Mouse (Mus musculus) liver, embryonic 11.5 days (tissue): ENCODE measurements at regions not wholly inside any gene's neighbourhood (a gene's known extent, or its start where the extent isn't known, plus 50 kb on each side); places are given as distances from the start of the nearest gene placed in this dataset.

Experiments
- ATAC-seq: fragments of 200-750 bp; cut with Nextera tagmentation; replicated peaks from 2 replicates; pipeline ENCODE4 v1.8.0; 2017; ENCODE audit warnings: moderate number of reproducible peaks, mild to moderate bottlenecking, moderate TSS enrichment, moderate library complexity; ENCODE audit not compliant: low FRiP score
- DNase-seq: peaks from one replicate; pipeline ENCODE4 v3.0.0-alpha.2; 2017; ENCODE audit warnings: low spot score
- H3K27ac ChIP-seq: fragments of 300-500 bp; sonication (generic); 2 replicates; pipeline ENCODE4 v1.5.1; 2014; ENCODE audit warnings: mild to moderate bottlenecking, low read depth, low read length, control low read depth
- H3K27me3 ChIP-seq: fragments of 300-500 bp; sonication (generic); replicated peaks from 2 replicates; pipeline ENCODE4 v1.6.1; 2014; ENCODE audit warnings: low read length, mixed read lengths; ENCODE audit not compliant: control insufficient read depth, insufficient read depth
- H3K36me3 ChIP-seq: fragments of 300-500 bp; sonication (generic); 2 replicates; pipeline ENCODE4 v1.6.1; 2014; ENCODE audit warnings: mild to moderate bottlenecking, low read length, moderate library complexity, mixed read lengths; ENCODE audit not compliant: control insufficient read depth, insufficient read depth
- H3K4me1 ChIP-seq: fragments of 300-500 bp; sonication (generic); replicated peaks from 2 replicates; pipeline ENCODE4 v1.6.1; 2014; ENCODE audit warnings: low read length, mixed read lengths; ENCODE audit not compliant: control insufficient read depth, insufficient read depth
- H3K4me2 ChIP-seq: fragments of 300-500 bp; sonication (generic); 2 replicates; pipeline ENCODE4 v1.6.1; 2014; ENCODE audit warnings: mild to moderate bottlenecking, control low read depth, moderate library complexity
- H3K4me3 ChIP-seq: fragments of 300-500 bp; sonication (generic); 2 replicates; pipeline ENCODE4 v1.5.1; 2014; ENCODE audit warnings: low read depth, low read length, control low read depth
- H3K9ac ChIP-seq: fragments of 300-500 bp; sonication (generic); 2 replicates; pipeline ENCODE4 v1.6.1; 2014; ENCODE audit warnings: low read depth, low read length, control low read depth
- H3K9me3 ChIP-seq: fragments of 300-500 bp; sonication (generic); 2 replicates; pipeline ENCODE4 v1.6.1; 2016; ENCODE audit warnings: low read length, inconsistent platforms, mixed read lengths; ENCODE audit not compliant: control insufficient read depth
- WGBS: fragments of 180-500 bp; shearing (Covaris S2); extraction: QIAGEN DNeasy Blood & Tissue Kit; methylation state at CpG from one replicate; pipeline ENCODE4 v1.1.7; 2014; 5-methylcytosine and 5-hydroxymethylcytosine counted together

DNA sequence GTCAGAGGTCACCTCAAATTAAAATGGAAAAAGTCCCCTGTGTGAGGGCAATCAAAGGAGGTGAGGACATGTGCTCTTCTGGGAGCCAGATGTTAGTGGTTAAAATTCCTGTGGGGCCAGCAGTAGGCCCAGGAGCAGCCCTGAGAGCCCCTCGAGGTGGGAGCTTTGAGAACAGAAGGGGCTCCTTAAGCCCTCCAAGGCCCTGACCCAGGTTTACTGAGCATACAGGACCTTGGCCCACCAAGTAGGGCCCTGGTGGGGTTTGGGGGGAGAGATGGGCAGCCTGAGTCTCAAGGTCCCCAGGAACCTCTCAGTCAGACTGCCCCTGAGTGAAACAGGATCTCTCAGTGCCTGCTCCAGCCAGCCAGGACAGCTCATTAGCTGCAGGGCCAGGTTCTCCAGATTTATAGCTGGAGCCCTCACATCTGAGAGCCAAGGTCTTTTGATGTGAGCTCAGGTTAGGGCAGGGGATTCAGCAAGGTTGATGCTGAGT is 65.4 kb upstream of the Laptm4a start:
- no peak for DNase-seq
- H3K9me3 ChIP-seq: no peaks in the 10 kb centered on the region
- no peaks in the 10 kb centered on the region; the same call in 1 of the 2 replicates for H3K27me3 ChIP-seq
- no peak overlapping the region for H3K9ac ChIP-seq
- WGBS: 40% methylated on average over 1 of the region's 1 CpGs
- H3K4me2 ChIP-seq: no peak overlapping the region
- H3K27ac ChIP-seq: no peak overlapping the region
- H3K36me3 ChIP-seq: no peaks in the 10 kb centered on the region
- no peak for ATAC-seq
- H3K4me3 ChIP-seq: no peak overlapping the region
- H3K4me1 ChIP-seq: no peaks in the 10 kb centered on the region

DNA sequence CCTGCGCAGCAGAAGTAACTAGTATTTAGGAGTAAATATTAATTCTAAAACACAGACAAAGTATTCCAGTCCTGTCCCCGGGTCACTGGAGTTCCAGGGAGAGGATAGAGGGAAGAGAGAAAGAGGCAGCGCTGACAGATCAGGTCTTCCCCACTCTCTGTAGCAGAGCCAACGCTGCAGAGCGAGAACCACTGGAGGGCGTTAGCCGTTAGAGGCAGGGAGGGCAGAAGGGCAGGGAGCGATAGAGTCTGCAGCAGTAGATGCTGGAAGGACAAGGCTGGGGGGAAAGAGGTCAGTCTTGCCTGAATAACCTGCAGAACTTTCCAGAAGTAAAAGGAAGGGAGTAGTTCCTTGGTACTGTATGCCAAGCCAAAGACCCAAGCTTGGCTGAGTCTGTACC is 64.2 kb upstream of the Laptm4a start:
- Histone ChIP-seq H3K36me3 (no peaks in the 10 kb centered on the region), H3K9me3 (no peaks in the 10 kb centered on the region), H3K27me3 (no peaks in the 10 kb centered on the region; the same call in 1 of the 2 replicates), H3K4me2 (no peak overlapping the region), H3K4me1 (no peaks in the 10 kb centered on the region), H3K9ac (no peak overlapping the region), H3K27ac (no peak overlapping the region), H3K4me3 (no peak overlapping the region)
- DNase-seq: no peak
- 0 out of 2 replicates have a peak, but pooled peaks have one; percentile 45 for ATAC-seq
- WGBS: 39% methylated on average over 8 of the region's 8 CpGs

DNA sequence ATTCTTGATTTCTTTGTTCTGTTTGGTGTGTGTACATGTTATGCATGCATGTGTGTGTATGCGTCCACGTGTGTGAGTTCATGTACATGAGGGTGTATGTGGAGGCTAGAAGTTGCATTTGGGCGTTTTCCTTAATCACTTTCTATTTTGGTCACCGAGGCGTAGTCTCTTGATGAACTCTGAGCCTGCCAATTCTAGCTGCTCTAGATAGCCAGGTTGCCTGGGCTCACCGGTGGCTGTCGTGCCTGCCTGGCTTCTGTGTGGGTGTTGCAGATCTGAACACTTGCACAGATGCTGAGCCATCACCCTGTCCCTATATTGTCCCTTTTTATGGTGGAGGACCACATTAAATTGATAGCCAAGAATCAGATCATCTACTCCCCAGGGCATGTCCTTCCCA is 62.7 kb upstream of the Laptm4a start:
- H3K9ac ChIP-seq: no peak overlapping the region
- H3K4me1 ChIP-seq: no peaks in the 10 kb centered on the region
- ATAC-seq (no peak), DNase-seq (no peak)
- no peak overlapping the region for H3K4me2 ChIP-seq
- 68% methylated on average over 7 of the region's 7 CpGs for WGBS
- H3K27ac ChIP-seq: no peak overlapping the region
- no peaks in the 10 kb centered on the region for H3K9me3 ChIP-seq
- H3K27me3 ChIP-seq: peaks cover 2% of the 10 kb centered on the region
- H3K36me3 ChIP-seq: no peaks in the 10 kb centered on the region
- no peak overlapping the region for H3K4me3 ChIP-seq

DNA sequence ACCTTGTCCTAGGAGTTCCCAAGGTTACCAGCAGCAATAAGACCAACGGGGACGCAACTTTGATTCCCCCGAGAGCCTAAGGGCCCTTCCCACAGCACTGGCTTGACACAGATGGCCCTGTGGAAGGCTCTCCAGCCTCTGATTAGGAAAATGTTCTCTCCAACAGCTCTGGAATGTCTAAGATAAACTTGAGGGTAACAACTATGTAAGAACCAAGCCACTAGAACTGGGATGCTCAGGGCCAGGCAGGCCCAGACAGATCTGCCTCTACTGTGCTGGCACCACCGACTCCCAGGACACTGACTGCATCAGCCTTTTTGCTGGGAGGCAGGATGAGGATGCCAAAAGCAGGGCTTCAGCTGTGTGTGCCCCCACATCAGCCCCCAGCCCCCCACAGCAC is 61.9 kb upstream of the Laptm4a start:
- peaks cover 3% of the 10 kb centered on the region for H3K27me3 ChIP-seq
- H3K4me1 ChIP-seq: no peaks in the 10 kb centered on the region
- no peak overlapping the region for H3K4me3 ChIP-seq
- no peak for ATAC-seq
- 67% methylated on average over 4 of the region's 4 CpGs for WGBS
- no peak overlapping the region for H3K4me2 ChIP-seq
- no peak overlapping the region for H3K27ac ChIP-seq
- no peaks in the 10 kb centered on the region for H3K36me3 ChIP-seq
- no peaks in the 10 kb centered on the region for H3K9me3 ChIP-seq
- no peak overlapping the region for H3K9ac ChIP-seq
- no peak for DNase-seq

DNA sequence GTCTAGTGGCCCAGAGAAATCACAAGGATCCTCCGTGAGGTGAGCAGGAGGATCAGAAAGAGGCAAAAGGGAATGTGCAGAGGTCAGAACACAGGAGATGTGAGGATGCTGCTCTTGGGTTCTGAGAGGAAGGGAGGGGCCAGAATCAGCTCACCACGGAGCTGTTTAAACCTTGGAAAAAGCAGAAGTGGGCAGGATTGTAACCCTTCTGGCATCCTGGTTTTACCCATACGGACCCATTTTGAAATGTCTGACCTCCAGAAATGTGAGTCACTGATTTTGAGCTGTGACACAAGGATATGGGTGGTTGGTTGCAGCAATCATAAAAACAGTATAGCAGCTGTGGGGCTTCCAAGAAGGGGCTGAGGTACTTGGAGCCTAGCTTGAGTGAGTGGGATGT is 56.6 kb upstream of the Laptm4a start:
- 25% methylated on average over 3 of the region's 3 CpGs for WGBS
- no peak for DNase-seq
- ATAC-seq: no peak
- H3K4me2 ChIP-seq: no peak overlapping the region
- H3K4me3 ChIP-seq: no peak overlapping the region
- H3K4me1 ChIP-seq: no peaks in the 10 kb centered on the region
- H3K27me3 ChIP-seq: peaks cover 3% of the 10 kb centered on the region; the same call in 1 of the 2 replicates
- H3K9me3 ChIP-seq: no peaks in the 10 kb centered on the region
- no peak overlapping the region for H3K9ac ChIP-seq
- no peaks in the 10 kb centered on the region for H3K36me3 ChIP-seq
- no peak overlapping the region for H3K27ac ChIP-seq

DNA sequence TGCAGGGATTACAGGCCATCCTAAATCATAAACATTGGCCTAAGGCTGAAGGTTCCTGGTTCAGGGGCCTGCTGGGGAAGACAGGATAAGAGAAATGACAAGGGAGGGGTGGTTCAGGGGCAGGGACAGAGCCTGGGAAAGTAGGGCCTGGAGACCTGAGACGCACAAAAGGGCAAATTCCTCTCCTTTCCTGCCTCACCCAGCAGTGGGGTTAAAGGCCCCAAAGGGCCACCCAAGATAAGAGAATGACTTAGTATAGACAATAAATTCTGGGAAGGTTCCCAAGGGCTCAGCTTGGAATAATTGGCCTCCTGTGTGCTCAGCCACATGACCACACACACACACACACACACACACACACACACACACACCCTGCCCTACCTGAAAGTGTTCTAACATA is 56.2 kb upstream of the Laptm4a start:
- DNase-seq: no peak
- no peaks in the 10 kb centered on the region for H3K9me3 ChIP-seq
- H3K36me3 ChIP-seq: no peaks in the 10 kb centered on the region
- peaks cover 3% of the 10 kb centered on the region; the same call in 1 of the 2 replicates for H3K27me3 ChIP-seq
- H3K27ac ChIP-seq: no peak overlapping the region
- no peaks in the 10 kb centered on the region for H3K4me1 ChIP-seq
- no peak overlapping the region for H3K4me2 ChIP-seq
- WGBS: 48% methylated on average over 1 of the region's 1 CpGs
- ATAC-seq: no peak
- no peak overlapping the region for H3K9ac ChIP-seq
- H3K4me3 ChIP-seq: no peak overlapping the region

DNA sequence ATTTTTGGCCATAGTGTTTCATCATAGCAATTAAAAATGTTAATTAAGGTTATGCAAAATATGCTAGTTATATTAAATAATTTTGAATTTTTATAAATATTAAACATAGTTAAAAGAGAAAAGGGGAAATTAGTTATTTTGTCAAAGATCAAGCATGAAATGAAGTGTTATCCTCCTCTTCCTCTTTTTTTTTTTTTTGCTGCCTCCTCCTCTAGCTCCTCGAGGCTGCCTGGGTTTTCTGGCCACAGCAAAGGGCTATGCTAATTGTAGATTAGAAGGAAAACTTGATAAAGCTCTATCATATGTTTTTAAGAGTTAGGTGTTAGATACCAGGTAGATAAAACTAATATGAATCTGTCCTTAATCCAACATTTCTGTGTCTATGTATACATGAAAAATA is 54.4 kb upstream of the Laptm4a start:
- Histone ChIP-seq H3K9ac (no peak overlapping the region), H3K27me3 (peaks cover 5% of the 10 kb centered on the region; the same call in 1 of the 2 replicates), H3K4me2 (no peak overlapping the region), H3K4me3 (no peak overlapping the region), H3K4me1 (no peaks in the 10 kb centered on the region), H3K36me3 (no peaks in the 10 kb centered on the region), H3K27ac (no peak overlapping the region), H3K9me3 (no peaks in the 10 kb centered on the region)
- 13% methylated on average over 1 of the region's 1 CpGs for WGBS
- DNase-seq (no peak), ATAC-seq (no peak)

DNA sequence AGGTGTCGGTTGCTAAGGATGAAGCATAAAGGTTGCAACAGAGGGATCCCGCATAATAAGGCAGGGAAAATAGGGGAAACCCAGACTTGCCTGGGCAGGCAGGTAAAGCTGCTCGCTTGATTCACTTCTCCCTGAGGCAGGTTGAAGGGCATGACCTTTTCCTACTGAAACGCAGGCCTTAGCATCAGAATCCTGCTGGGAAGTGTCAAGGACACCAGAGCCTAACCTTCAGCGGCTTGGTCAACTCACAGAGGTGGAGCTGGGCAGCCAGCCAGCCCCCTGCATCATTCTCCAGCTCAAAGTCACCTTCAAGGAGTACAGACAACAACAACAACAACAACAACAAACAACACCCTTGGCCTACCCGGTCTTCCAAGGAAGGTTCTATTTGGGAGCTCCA is 52.8 kb upstream of the Laptm4a start:
- H3K27ac ChIP-seq: no peak overlapping the region
- H3K27me3 ChIP-seq: peaks cover 3% of the 10 kb centered on the region; the same call in 1 of the 2 replicates
- no peak overlapping the region for H3K4me3 ChIP-seq
- ATAC-seq: no peak
- no peak overlapping the region for H3K4me2 ChIP-seq
- no peak overlapping the region for H3K9ac ChIP-seq
- no peak for DNase-seq
- WGBS: 54% methylated on average over 6 of the region's 6 CpGs
- H3K9me3 ChIP-seq: no peaks in the 10 kb centered on the region
- no peaks in the 10 kb centered on the region for H3K4me1 ChIP-seq
- no peaks in the 10 kb centered on the region for H3K36me3 ChIP-seq

DNA sequence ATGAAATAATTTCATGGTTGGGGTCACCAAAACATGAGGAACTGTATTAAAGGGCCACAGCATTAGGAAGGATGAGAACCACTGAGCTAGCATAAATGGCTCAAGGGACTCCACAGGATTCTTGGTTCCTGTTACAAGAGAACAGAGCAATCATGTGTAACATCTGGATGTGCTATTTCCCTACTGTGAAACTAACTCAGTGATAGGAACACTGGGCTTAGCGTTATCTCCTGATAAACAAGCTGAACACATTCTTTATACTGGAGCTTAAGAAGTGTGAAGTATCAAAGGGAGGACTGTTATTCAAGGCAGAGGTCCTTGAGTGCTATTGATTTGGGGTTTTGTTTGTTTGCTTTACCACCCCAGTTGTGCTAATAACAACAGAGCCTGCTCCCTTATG is 52.3 kb upstream of the Laptm4a start:
- no peak overlapping the region for H3K4me3 ChIP-seq
- no peak for ATAC-seq
- H3K9me3 ChIP-seq: no peaks in the 10 kb centered on the region
- H3K27ac ChIP-seq: no peak overlapping the region
- no peak overlapping the region for H3K4me2 ChIP-seq
- no peak overlapping the region for H3K9ac ChIP-seq
- 0 out of 2 replicates have a peak, but pooled peaks cover 2% of the 10 kb centered on the region for H3K27me3 ChIP-seq
- WGBS: 8% methylated on average over 1 of the region's 1 CpGs
- no peaks in the 10 kb centered on the region for H3K4me1 ChIP-seq
- DNase-seq: no peak
- H3K36me3 ChIP-seq: no peaks in the 10 kb centered on the region
